Mouse (Mus musculus) liver, embryonic 13.5 days (tissue): Measurements from ENCODE around the gene Esyt1. TPM values are rescaled to one million over a fixed set of nuclear protein-coding genes. Genes with fewer than 3 reads are reported as not detected.
"Not testable (repeated sequence)": the region's sequence is repeated elsewhere in the genome, so short reads cannot be mapped to it uniquely, and the experiment has no call there.

ENCODE experiments used
- ATAC-seq: fragments of 200-750 bp; cut with Nextera tagmentation; 2 replicates; pipeline ENCODE4 v1.8.0; 2017; ENCODE audit warnings: low read depth, mild to moderate bottlenecking, moderate number of reproducible peaks, moderate library complexity
- DNase-seq: peaks from one replicate; pipeline ENCODE4 v3.0.0; 2022
- H3K27ac ChIP-seq: fragments of 300-500 bp; sonication (generic); 2 replicates; pipeline ENCODE4 v1.5.1; 2015; ENCODE audit warnings: moderate library complexity, mild to moderate bottlenecking, inconsistent platforms
- H3K27me3 ChIP-seq: fragments of 300-500 bp; sonication (generic); 2 replicates; pipeline ENCODE4 v1.6.1; 2015; ENCODE audit warnings: mild to moderate bottlenecking, inconsistent platforms
- H3K36me3 ChIP-seq: fragments of 300-500 bp; sonication (generic); 2 replicates; pipeline ENCODE4 v1.6.1; 2015; ENCODE audit warnings: mild to moderate bottlenecking, inconsistent platforms
- H3K4me1 ChIP-seq: fragments of 300-500 bp; sonication (generic); replicated peaks from 2 replicates; pipeline ENCODE4 v1.6.1; 2015; ENCODE audit warnings: inconsistent platforms
- H3K4me2 ChIP-seq: fragments of 300-500 bp; sonication (generic); 2 replicates; pipeline ENCODE4 v1.6.1; 2015; ENCODE audit warnings: inconsistent platforms, mild to moderate bottlenecking, moderate library complexity
- H3K4me3 ChIP-seq: fragments of 300-500 bp; sonication (generic); replicated peaks from 2 replicates; pipeline ENCODE4 v1.5.1; 2015; ENCODE audit warnings: mild to moderate bottlenecking, inconsistent platforms
- H3K9ac ChIP-seq: fragments of 300-500 bp; sonication (generic); 2 replicates; pipeline ENCODE4 v1.6.1; 2015; ENCODE audit warnings: mild to moderate bottlenecking, inconsistent platforms
- H3K9me3 ChIP-seq: fragments of 300-500 bp; sonication (generic); replicated peaks from 2 replicates; pipeline ENCODE4 v1.6.1; 2016; ENCODE audit warnings: inconsistent platforms
- WGBS: fragments of 180-500 bp; shearing (Covaris S2); methylation state at CpG from one replicate; pipeline ENCODE4 v1.1.7; 2015; ENCODE audit not compliant: insufficient replicate concordance; 5-methylcytosine and 5-hydroxymethylcytosine counted together
- polyA plus RNA-seq: library from polyadenylated mRNA; unstranded; fragments of >200 nt; fragmentation: Nextera tagmentation; extraction: Ambion mirVana; gene quantifications from 2 replicates; pipeline ENCODE4 v1.2.1, GENCODE M21; 2015

The Esyt1 gene
- polyA plus RNA-seq, 1 experiment from 2014 or later, result 10.6 TPM

- no peaks in the 10 kb centered on the region for H3K9me3 ChIP-seq
- peak overlapping the region; percentile 45 for H3K4me2 ChIP-seq
- WGBS, result 62% methylated on average over 20 of the region's 20 CpGs
- ATAC-seq (peak; percentile 50; the same call in 1 of the 2 replicates), DNase-seq (peak; percentile 60)
- H3K9ac ChIP-seq, result no peak overlapping the region; the same call in 1 of the 2 replicates
- H3K27ac ChIP-seq, result no peak overlapping the region
- H3K4me1 ChIP-seq, result peaks cover 41% of the 10 kb centered on the region
- H3K36me3 ChIP-seq, result peaks cover 69% of the 10 kb centered on the region
- 0 out of 2 replicates have a peak overlapping the region, but pooled peaks have one; percentile 8 for H3K4me3 ChIP-seq
- H3K27me3 ChIP-seq, result no peaks in the 10 kb centered on the region
These were observed 9.6 kb downstream of the Esyt1 start for GRCm38 (mm10) chr10:128516029-128516428.

GRCm38 (mm10) chr10:128515044-128515443 is 10.6 kb downstream of the Esyt1 start:
- no peaks in the 10 kb centered on the region for H3K27me3 ChIP-seq
- no peak overlapping the region for H3K4me3 ChIP-seq
- no peak for DNase-seq
- no peak overlapping the region for H3K4me2 ChIP-seq
- H3K9me3 ChIP-seq, result no peaks in the 10 kb centered on the region
- ATAC-seq, result peak; percentile 45; the same call in 1 of the 2 replicates
- peaks cover 51% of the 10 kb centered on the region for H3K4me1 ChIP-seq
- H3K27ac ChIP-seq, result peak overlapping the region; percentile 45; the same call in 1 of the 2 replicates
- H3K9ac ChIP-seq, result no peak overlapping the region
- H3K36me3 ChIP-seq, result peaks cover 66% of the 10 kb centered on the region
- 56% methylated on average over 4 of the region's 4 CpGs for WGBS

GRCm38 (mm10) chr10:128511761-128512160 is 13.9 kb downstream of the Esyt1 start:
- Histone ChIP-seq H3K9ac (no peak overlapping the region), H3K36me3 (peaks cover 47% of the 10 kb centered on the region), H3K4me1 (peaks cover 39% of the 10 kb centered on the region), H3K27me3 (no peaks in the 10 kb centered on the region), H3K9me3 (no peaks in the 10 kb centered on the region), H3K4me2 (no peak overlapping the region), H3K27ac (no peak overlapping the region), H3K4me3 (no peak overlapping the region)
- ATAC-seq, result no peak
- WGBS, result 89% methylated on average over 12 of the region's 12 CpGs
- no peak for DNase-seq

- peak; percentile 62 for ATAC-seq
These were observed 14.5 kb downstream of the Esyt1 start for GRCm38 (mm10) chr10:128511189-128511588.

GRCm38 (mm10) chr10:128510301-128510700 is 15.4 kb downstream of the Esyt1 start:
- Histone ChIP-seq H3K9me3 (no peaks in the 10 kb centered on the region), H3K27ac (no peak overlapping the region; the same call in 1 of the 2 replicates), H3K4me3 (no peak overlapping the region), H3K4me2 (no peak overlapping the region), H3K36me3 (peaks cover 36% of the 10 kb centered on the region), H3K9ac (no peak overlapping the region), H3K27me3 (no peaks in the 10 kb centered on the region), H3K4me1 (peaks cover 26% of the 10 kb centered on the region)
- 83% methylated on average over 11 of the region's 11 CpGs for WGBS
- DNase-seq, result no peak
- ATAC-seq, result no peak

More at GRCm38 (mm10) chr10:128511189-128511588, 14.5 kb downstream of the Esyt1 start:
- Histone ChIP-seq H3K4me3 (no peak overlapping the region), H3K4me1 (peaks cover 33% of the 10 kb centered on the region), H3K27ac (no peak overlapping the region), H3K36me3 (peaks cover 44% of the 10 kb centered on the region), H3K9ac (no peak overlapping the region), H3K4me2 (no peak overlapping the region), H3K9me3 (no peaks in the 10 kb centered on the region), H3K27me3 (no peaks in the 10 kb centered on the region)
- DNase-seq, result no peak
- 67% methylated on average over 9 of the region's 9 CpGs for WGBS

- Histone ChIP-seq H3K36me3 (peaks cover 32% of the 10 kb centered on the region), H3K4me3 (no peak overlapping the region), H3K4me1 (peaks cover 26% of the 10 kb centered on the region), H3K4me2 (no peak overlapping the region), H3K27ac (no peak overlapping the region; the same call in 1 of the 2 replicates), H3K9me3 (no peaks in the 10 kb centered on the region), H3K27me3 (no peaks in the 10 kb centered on the region), H3K9ac (no peak overlapping the region)
- 74% methylated on average over 4 of the region's 4 CpGs for WGBS
- ATAC-seq, result no peak
- DNase-seq, result no peak
These were observed 15.8 kb downstream of the Esyt1 start for GRCm38 (mm10) chr10:128509831-128510230.

GRCm38 (mm10) chr10:128509203-128509602 is 16.5 kb downstream of the Esyt1 start:
- Histone ChIP-seq H3K36me3 (peaks cover 31% of the 10 kb centered on the region), H3K9me3 (no peaks in the 10 kb centered on the region), H3K4me2 (no peak overlapping the region), H3K4me3 (no peak overlapping the region), H3K4me1 (peaks cover 31% of the 10 kb centered on the region), H3K27ac (no peak overlapping the region), H3K9ac (no peak overlapping the region), H3K27me3 (no peaks in the 10 kb centered on the region)
- ATAC-seq, result no peak
- WGBS, result 75% methylated on average over 9 of the region's 9 CpGs
- no peak for DNase-seq

- Histone ChIP-seq H3K4me1 (peaks cover 41% of the 10 kb centered on the region), H3K9ac (no peak overlapping the region), H3K27ac (no peak overlapping the region), H3K4me2 (no peak overlapping the region), H3K4me3 (no peak overlapping the region), H3K27me3 (no peaks in the 10 kb centered on the region), H3K9me3 (no peaks in the 10 kb centered on the region), H3K36me3 (peaks cover 28% of the 10 kb centered on the region)
- DNase-seq (no peak), ATAC-seq (no peak)
- WGBS, result 80% methylated on average over 9 of the region's 9 CpGs
These were observed 17.4 kb downstream of the Esyt1 start for GRCm38 (mm10) chr10:128508260-128508659.

- Histone ChIP-seq H3K9me3 (no peaks in the 10 kb centered on the region), H3K4me3 (no peak overlapping the region), H3K4me1 (peaks cover 50% of the 10 kb centered on the region), H3K4me2 (no peak overlapping the region), H3K9ac (no peak overlapping the region), H3K27me3 (no peaks in the 10 kb centered on the region), H3K27ac (no peak overlapping the region), H3K36me3 (peaks cover 11% of the 10 kb centered on the region)
- no peak for ATAC-seq
- WGBS, result 94% methylated on average over 14 of the region's 14 CpGs
- DNase-seq, result no peak
These were observed 19.7 kb downstream of the Esyt1 start for GRCm38 (mm10) chr10:128505974-128506373.

GRCm38 (mm10) chr10:128505371-128505667 is 20.4 kb downstream of the Esyt1 start:
- WGBS, result 73% methylated on average over 5 of the region's 5 CpGs

GRCm38 (mm10) chr10:128504641-128505370 is 20.9 kb downstream of the Esyt1 start:
- 16% methylated on average over 9 of the region's 9 CpGs for WGBS
- no peak for DNase-seq
- peak; percentile 29 for ATAC-seq
- Histone ChIP-seq H3K27ac (peak overlapping the region; percentile 72), H3K4me2 (peak overlapping the region; percentile 44), H3K9ac (peak overlapping the region; percentile 56), H3K36me3 (peaks cover 1% of the 10 kb centered on the region), H3K4me1 (peaks cover 47% of the 10 kb centered on the region), H3K9me3 (no peaks in the 10 kb centered on the region), H3K4me3 (no peak overlapping the region), H3K27me3 (no peaks in the 10 kb centered on the region)

More at GRCm38 (mm10) chr10:128505371-128505667, 20.4 kb downstream of the Esyt1 start:
- Histone ChIP-seq H3K27ac (peak overlapping the region; percentile 72), H3K4me2 (peak overlapping the region; percentile 44; the same call in 1 of the 2 replicates), H3K4me1 (peaks cover 47% of the 10 kb centered on the region)
- not testable (repeated sequence) for ATAC-seq, H3K9me3 ChIP-seq, H3K27me3 ChIP-seq, DNase-seq, H3K9ac ChIP-seq, H3K36me3 ChIP-seq, H3K4me3 ChIP-seq

- no peak overlapping the region for H3K4me3 ChIP-seq
- peaks cover 54% of the 10 kb centered on the region for H3K4me1 ChIP-seq
- H3K4me2 ChIP-seq, result no peak overlapping the region
- no peaks in the 10 kb centered on the region for H3K27me3 ChIP-seq
- H3K27ac ChIP-seq, result peak overlapping the region; percentile 72; the same call in 1 of the 2 replicates
- DNase-seq (no peak), ATAC-seq (no peak)
- WGBS, result 59% methylated on average over 3 of the region's 3 CpGs
- H3K9ac ChIP-seq, result no peak overlapping the region
- H3K9me3 ChIP-seq, result no peaks in the 10 kb centered on the region
- no peaks in the 10 kb centered on the region for H3K36me3 ChIP-seq
These were observed 21.7 kb downstream of the Esyt1 start for GRCm38 (mm10) chr10:128504012-128504411.
